Mouse (Mus musculus) liver, postnatal 0 days (tissue): ENCODE data around the gene Klf12.

Experiments
- CTCF ChIP-seq: sonication (generic); IDR thresholded peaks from 2 replicates; pipeline ENCODE4 v1.5.1; 2016; ENCODE audit warnings: antibody characterized with exemption, low read depth
- EP300 ChIP-seq: IDR thresholded peaks from 2 replicates; pipeline ENCODE4 v1.6.1; 2016; ENCODE audit warnings: antibody characterized with exemption, low read depth, mild to moderate bottlenecking

- TF ChIP-seq EP300 (no peak), CTCF (no peak)
Observed at GRCm38 (mm10) chr14:100243046-100243445, 41.4 kb downstream of the Klf12 start.
